Mouse (Mus musculus) spleen, postnatal 4 days (tissue): ENCODE data around the gene Gm33543.

Source experiments
- DNase-seq, 2 experiments: peaks; one replicate each; pipeline ENCODE4 v3.0.0; 2022; ENCODE audit warnings: low spot score in 2 of 2

The Gm33543 gene

GRCm38 (mm10) chr10:95836530-95837264 lies 6.0 kb downstream of the Gm33543 start:
- no peak for DNase-seq

- DNase-seq = no peak
These were observed 11.8 kb downstream of the Gm33543 start for GRCm38 (mm10) chr10:95830891-95831290.

DNA sequence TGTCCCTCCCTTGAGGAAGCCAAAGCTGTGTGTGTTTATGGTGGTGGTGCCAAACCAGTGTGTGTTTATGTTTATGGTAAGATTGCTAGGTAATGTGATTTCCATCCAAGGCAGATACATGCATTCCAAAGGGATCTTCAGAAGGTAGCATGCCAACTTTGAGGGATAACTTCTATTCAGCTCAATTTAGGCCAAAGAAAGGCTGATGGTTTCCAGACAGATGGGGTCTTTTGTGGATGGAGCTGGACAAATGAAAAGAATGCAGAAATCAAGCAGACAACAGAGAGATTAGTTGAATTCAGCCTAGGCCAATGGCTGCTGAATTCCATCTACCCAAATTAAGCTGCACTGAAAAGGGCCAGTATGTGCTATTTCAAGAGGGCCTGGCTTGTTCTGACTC lies 13.3 kb downstream of the Gm33543 start:
- DNase-seq = no peak

DNA sequence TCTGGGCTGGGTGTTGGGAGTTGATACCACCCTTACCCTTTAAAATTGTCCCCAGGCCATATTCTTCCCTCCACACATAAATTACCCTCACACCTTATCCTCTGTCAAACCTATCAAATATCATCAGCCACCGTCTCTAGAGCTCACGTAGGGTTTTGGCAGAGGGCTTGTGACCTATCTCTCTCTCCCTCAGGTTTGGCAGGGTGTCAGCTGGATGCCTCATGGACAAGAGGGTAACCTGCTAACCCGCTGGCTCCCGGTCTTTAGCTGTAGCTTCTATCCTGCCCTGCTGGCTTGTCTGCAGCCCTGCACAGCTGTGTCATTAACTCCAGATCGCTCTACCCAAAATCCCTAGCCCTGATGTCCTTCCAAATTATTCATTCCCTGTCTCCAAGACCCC lies 14.4 kb downstream of the Gm33543 start:
- DNase-seq = no peak

DNA sequence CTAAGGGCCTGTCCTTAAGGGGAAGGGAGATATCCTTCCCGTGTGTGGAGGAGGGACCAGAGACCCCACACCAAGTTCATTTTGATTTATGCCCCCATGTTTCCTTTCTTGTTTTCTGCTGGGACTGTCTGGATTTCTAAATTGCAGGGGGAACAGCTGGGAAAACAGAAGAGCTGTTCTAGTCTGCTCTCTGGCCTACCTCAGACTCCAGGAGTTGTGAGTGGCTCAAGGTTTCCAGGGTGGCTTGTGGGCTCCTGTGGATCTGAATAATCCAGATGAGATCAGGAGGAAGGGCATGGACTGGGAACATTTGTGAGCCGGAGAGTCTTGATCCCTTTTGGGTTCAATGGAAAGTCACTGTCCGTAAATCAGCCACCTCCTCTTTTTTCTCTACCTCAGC lies 17.1 kb downstream of the Gm33543 start:
- no peak for DNase-seq

GRCm38 (mm10) chr10:95818506-95818905 lies 24.2 kb downstream of the Gm33543 start:
- DNase-seq = no peak

DNA sequence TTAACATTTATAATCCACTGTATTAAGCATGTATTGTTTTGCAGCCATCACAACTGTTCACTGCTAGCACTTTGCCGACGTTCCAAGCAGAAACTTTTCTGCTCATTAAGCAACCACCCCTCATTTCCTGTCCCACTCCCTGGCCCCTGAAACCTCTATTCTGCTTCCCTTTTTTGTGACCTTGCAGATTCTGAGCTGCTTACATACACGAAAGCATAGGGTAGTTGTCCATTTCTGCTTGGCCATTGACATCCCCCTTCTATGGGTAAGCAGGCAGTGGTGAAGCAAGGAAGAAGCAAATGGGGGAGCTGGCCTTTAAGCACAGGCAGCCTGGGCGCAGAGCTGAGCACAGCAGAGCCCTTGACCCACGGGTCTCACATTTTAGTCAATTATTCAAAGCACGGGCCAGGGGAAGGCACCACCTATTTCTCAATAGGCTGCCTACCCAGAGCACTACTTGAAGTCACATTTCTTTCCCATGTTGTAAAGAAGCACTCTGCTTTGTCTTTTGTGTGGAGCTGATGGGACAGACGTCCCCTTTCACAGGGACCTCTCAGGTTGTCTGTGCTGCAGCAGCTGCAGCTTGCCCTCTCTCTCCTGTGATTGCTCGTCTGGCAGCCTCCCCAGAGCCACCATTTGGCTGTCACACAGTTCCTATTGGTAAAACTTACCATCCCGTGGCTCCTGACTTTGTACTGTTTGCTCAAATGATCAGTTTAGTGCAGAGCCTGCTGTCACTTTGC lies 25.1 kb downstream of the Gm33543 start:
- DNase-seq = peak in 1 of 2 experiments; percentile 28

- DNase-seq = no peak
These were observed 28.4 kb downstream of the Gm33543 start for GRCm38 (mm10) chr10:95814351-95814750.

DNA sequence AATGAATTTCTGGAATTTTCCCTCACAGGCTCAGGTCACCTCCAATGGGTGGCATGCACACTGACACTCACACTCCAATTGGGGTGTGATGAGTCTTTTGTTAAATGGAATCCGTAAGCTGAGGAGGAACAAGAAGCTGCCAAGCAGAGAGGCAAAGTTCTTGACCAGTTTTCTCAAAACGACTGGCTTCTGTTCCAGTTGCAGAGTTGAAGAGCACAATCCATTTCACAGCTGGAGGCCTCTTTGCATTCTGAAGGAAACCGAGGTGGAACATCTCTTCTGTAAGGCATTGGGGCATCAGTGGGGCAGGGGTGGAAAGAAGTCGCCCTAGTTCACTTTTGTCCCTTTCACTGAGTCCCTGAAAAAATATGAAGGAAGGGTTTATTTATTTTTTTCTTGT lies 30.9 kb downstream of the Gm33543 start:
- no peak for DNase-seq

DNA sequence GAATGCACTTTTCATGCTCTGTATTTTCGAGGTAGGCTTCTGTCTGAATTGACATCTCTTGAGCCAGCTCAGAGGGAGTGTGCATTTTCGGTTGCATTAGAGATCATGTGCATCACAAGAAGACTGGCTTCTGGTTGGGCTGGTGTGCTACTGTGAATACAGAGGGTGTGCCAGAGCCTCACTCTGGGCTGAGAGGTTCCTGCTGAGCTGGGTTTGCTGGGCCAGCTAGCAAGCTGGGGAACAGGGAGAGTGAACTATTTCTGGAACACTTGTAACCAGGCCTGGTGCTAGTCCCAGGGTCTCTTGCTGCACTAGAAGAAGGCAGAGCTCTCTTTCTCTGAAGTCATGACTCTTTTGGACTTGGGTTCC lies 41.3 kb downstream of the Gm33543 start:
- no peak for DNase-seq

GRCm38 (mm10) chr10:95800693-95801442 lies 41.9 kb downstream of the Gm33543 start:
- DNase-seq = no peak

DNA sequence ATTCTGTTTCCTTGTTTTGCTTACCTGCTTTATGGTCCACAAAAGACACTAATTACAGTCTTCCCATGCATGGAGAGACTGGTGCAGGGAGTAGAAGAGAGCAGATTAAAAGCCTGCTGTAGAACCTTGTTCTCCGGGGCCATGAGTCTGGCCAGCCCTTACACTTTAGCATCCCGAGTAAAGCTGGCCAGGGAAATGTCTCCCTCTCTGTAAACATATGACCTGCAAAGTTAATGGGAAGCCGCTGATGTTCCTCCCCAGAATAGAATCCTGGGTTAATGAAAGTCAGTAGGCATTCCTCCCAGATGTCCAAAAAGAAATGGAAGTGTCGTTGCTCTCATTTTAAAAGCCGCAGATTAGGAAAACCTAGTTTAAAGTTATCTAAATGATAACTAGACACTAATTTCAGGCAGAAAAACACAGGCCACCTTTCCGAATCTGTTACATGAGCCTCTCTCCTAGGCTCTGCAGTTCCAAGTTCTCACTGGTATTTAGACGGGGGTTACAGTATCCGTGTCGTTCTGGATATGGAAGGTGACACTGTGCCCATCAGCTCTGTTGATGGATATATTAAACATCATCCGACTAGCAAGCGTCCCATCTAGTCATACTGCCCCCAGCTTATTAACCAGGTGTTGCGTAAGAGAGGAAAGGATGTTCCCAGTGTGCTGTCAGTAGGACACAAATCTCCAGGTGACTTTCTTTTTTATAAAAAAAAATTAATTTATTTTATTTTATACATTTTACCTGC lies 44.9 kb downstream of the Gm33543 start:
- no peak for DNase-seq

- no peak for DNase-seq
These were observed 47.2 kb downstream of the Gm33543 start for GRCm38 (mm10) chr10:95795500-95795899.

GRCm38 (mm10) chr10:95794706-95795105 lies 48.0 kb downstream of the Gm33543 start:
- no peak for DNase-seq

GRCm38 (mm10) chr10:95791427-95791804 lies 51.3 kb downstream of the Gm33543 start:
- no peak for DNase-seq

DNA sequence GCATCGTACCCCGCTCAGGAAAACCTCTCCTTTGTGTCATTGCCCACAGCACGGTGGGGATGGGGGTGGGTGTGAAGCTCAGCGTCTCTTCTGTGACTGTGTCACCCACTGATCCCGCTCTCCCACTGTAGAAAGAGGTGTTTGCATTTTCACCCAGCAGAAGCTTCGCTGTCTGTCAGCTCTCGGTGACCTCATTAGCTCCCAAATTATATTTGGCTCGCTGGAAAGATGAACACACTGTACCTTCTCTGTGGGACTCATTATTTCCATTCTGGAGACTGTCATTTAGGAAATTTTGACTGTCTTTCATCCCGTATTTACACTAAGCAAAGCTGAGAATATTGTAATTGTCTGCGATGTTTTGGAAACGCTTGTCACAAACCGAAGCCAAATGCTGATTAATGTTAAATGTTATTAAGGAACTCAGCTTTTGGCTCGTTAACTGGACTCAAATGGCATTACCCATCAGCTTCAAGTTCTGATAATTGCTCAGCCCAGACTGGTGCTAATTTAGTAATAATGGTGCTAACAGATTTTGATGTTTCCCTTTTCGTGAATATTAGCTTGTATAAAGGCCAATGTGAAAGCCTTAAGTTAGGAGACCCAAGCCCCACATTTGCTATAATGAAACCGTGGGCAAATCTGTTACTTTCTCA lies 51.8 kb downstream of the Gm33543 start:
- DNase-seq = no peak

DNA sequence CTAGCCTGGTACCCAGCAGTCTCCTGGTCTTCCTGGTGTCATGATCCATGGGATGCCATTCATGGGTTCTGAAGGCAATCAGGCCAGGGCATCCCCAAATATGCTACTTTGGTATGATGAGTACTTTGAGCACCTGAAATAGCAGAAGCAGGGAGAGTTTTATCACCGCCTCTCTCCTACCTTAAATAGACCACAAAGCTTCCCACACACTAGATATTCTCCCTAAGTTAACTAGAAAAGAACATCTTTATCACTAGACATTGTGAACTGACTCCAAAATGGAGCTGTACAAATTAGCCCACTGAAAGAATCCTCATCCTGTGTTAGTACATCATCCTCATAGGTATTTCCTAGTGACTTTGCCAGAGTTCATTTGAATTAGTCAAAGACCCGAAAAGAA lies 55.6 kb downstream of the Gm33543 start:
- no peak for DNase-seq

GRCm38 (mm10) chr10:95784837-95785236 lies 57.9 kb downstream of the Gm33543 start:
- no peak for DNase-seq

GRCm38 (mm10) chr10:95780881-95781600 lies 61.7 kb downstream of the Gm33543 start:
- DNase-seq = no peak

DNA sequence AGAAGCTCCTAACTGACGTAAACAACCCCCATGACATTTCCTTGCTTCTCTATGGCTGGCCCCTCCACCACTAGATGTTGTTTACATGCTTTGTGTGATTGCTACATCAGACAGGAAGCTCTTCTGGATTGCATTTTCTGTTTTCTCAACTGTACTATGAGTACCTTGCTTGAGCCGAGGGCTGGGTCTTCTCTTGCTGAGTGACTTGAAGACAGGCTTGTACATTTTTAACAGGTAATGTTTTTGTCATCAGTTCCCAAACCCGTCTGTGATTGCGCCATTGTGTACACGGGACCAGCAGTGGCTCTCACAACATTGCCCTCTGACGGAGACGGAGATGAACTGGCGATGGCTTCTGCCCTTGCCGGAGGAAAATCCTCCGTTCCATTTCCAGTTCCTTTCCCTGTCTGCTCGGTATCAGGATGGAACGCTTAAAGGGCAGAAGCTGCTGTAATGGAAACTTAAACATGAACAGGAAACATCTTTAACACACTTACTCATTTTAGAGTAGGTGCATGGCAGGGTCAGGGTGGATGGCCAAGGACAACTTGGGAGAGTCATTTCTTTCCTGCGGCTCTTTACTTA lies 62.8 kb downstream of the Gm33543 start:
- no peak for DNase-seq
